Mouse (Mus musculus): ENCODE data around the gene Atp13a2.

Atp13a2 gene

DNA sequence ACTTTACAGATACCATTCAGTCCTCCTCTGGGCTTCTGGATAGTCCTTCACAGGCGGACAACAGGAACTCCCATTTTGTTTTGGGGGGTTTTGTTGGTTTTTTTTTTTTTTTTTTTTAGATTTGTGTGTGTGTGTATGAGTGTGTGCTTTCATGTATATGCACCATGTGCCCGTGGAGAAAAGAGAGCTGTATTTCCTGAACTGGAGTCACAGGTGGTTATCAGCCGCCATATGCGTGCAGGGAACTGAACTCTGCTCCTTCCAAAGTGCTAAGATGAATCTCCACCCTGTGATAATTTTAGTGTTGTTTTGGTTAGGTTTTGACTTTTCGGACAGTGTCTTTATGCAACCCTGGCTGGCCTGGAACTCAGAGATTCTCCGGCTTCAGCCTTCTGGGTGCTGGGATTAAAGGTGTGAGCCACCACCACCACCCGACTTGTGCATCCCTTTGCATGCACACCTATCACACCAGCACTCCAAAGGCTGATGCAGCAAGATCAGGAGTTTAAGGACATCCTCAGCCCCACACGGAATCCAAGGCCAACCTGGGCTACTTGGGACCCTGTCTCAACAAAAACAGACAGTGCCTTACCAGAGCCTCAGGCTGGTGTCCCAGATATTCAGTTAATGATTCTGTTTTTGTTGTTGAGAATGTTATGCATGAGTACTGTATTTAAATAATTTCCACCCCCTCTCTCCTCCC lies 24.3 kb upstream of the Atp13a2 start:
- no peak for DNase-seq

DNA sequence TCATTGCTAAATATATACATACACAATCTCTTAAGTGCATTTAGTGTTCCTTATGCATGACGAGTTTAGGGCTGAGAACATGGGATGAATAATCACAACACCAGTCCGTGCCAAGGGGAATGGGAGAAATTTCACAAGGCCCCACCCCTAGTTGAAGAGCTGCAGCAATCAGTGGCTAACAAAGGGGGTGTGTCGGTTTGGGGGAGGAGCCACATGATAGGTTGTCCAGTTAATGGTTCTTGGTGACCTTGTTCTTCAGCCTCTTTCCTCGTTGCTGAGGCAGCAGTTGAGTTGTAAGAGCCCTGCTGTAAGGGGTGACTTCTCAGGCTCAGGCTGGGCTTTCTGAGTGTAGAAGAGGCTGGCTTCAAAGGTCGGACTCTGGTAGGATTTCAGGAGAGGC lies 23.7 kb upstream of the Atp13a2 start:
- no peak for DNase-seq

DNA sequence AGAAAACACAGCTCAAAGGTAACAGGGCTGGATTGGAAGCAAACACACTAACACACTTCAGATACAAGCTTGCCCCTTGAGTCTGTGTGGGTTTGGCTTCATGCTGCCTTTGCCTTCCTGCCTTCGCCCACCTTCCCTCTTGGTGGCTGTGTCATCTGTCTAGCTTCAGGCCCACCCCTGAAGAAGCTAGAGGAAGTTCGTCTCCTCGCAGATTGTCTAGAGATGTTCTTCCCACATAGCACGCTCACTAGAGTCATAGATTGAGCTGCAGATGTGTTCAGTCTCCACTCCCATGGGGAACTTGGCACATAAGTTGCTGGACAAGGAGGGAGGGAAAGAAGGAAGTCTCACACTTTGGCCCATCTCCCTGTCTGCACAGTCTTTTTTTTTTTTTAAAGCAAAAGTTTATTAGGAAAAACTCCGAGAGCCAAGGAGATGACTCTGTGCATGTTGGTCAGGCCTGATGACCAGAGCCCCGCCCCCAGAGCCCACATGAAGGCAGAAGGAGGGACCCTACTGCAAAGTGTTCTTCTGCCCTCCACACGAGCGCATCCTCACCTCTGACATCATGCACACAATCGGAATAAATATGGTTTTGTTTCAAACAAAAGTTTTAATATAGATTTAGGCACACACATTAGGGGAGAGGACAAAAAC lies 22.6 kb upstream of the Atp13a2 start:
- no peak for DNase-seq

DNA sequence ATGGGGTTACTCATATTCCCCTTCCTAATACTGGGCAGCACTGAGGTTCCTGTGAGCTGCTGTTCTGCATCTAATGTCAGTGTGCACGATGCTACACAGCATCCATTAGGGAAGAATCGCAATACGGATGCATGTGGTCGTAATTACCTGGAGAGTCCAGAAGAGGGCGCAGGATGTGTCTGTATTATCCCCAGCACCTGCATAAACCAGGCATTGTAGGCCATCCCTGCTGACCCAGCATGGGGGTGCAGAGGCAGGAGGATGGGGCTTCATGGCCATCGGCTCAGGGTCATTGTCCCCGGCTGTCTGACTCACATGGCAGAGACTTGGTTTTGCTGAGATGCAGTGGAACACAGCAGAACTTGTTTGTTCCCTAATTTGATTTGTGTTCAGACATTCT lies 22.1 kb upstream of the Atp13a2 start:
- peak; percentile 78 to 84 for DNase-seq

DNA sequence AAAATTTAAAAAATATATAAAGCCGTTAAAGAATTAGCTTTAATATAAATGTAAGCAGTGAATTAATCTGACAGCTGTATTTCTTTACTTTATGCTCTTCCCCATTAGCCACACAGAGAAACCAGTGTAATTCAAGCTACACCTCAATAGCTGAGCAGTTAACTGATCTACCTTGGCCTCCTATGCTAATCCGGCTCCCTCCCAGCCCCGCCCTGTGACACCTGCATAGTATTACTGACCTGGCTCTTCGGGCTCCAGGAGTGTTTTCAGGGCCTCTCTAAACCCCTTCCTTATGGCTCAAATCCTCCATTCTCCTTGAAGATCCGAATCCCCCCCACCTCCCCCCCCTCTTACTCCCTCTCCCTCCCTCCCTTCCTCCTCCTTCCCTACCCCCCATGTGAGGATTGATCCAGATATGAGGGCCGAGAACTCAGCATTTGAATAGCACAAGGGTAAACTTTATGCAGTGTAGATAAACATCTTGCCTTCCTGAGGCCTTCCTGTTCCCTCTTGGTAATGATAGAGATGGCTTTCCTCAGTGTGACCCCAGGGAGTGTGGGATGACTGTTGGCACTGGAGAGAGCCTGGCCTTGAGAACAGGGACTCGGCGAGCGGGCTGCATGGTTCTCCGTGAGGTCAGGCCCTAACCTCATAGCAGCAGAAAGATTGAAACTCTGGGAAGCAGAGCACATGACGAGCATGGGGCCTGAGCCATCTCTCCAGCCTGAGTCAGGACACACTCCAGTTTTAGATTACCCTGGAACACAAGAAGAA lies 19.1 kb upstream of the Atp13a2 start:
- DNase-seq: no peak

DNA sequence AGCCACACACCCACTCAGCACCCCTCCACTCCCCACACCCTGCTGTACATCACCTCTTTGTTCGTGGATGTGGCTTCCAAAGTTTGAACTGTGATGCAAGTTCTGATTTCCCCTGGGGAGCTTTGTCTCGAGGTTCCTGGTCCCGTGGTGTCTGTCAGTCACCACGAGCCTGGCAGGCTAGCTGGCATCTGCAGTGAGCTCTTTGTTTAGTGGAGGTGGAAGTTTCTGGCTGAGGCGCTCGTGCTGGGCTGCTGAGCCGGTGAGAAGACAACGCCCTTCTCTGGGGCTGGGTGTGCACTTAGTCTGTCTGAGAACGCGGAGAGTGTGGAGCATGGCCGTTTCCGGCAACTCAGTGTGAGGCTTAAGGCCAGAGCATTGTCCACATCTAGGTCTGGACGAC lies 15.0 kb upstream of the Atp13a2 start:
- DNase-seq: no peak

DNA sequence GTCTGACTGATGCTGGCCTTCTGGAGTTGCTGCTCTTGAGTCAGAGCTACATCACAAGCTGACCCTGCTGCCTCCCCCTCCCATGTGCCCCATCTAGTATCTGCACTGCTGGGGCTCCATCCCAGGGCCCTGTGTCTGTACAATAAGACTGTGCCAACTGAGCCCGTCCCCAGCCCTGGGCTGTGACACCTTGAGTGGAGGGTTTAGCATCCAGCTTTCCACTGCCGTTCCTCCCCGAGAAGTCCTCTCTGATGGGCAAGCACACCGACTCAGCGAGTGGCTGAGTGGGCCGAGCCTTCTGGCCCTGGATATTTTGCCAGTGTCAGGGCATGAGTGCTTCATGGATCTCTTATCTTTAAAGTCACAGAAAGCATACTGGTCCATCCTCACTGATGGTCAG lies 12.3 kb upstream of the Atp13a2 start:
- DNase-seq: no peak

DNA sequence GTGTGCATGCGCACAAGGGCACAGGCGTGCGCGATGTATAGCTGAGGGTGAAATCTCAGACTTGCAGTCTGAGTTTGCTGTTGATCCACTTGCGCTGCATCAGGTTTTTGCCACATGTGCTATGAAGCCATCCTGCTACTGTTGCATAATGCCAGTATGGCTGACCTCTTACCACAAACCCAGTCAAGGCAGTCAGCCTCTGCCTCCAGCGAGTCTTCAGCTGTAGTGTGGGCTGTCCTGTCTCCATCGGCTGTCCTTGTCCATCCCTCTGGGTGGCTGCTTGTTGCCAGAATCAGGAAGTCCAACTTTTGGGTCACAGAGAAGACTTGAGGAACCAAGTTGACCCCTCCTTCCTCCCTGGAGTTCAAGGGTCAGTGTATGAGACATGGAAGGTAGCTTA lies 11.3 kb upstream of the Atp13a2 start:
- no peak for DNase-seq

DNA sequence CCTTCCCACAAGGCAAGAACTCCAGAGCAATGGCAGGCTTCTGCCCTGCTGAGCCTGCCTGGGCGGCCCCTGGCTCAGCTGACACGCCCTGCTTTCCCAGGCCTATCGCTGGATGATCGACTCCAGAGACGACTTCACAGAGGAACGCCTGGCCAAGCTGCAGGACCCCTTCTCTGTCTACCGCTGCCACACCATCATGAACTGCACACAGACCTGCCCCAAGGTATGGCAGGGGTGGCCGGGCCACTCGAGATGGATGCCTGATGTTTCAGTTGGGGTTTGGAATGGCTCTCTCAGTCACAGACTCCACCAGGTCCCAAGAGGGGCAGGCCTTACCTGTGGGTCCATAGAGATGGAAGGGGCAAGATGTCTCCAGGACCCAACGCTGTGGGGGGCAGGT lies 9.4 kb upstream of the Atp13a2 start:
- DNase-seq: no peak

DNA sequence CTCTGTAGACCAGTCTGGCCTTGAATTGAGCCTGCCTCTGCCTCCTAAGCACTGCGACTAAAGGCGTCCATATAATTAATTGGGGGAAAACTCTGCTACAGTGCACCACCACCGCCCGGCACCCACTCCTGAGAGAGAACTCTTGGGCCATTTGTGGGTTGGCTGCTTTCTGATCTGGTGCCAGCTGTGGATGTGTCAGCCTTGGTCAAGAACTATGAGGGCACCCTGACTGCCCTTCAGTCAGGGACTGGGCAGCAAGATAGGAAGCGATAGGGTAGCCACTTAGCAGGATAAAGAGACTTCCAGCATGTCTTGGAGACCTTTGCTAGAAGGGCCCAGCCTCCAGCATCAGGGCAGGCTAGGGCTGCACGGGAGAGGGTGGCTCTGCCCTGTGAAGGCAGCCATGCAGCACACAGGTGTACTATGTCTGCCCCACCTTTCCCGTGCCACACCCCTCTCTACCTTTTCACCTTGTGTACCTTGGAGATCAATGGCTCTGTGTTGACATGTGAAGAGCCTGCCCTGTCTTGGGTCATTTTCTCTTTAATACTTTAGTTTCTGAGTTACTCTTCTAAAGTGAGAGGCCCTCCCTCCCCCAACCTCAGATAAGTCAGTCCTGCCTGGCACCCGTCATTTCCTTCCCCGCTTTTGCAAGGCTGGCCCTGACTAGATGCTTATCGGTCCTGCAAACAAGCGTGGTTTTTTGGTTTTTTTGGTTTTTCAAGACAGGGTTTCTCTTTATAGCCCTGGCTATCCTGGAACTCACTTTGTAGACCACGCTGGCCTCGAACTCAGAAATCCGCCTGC lies 8.6 kb upstream of the Atp13a2 start:
- no peak for DNase-seq

DNA sequence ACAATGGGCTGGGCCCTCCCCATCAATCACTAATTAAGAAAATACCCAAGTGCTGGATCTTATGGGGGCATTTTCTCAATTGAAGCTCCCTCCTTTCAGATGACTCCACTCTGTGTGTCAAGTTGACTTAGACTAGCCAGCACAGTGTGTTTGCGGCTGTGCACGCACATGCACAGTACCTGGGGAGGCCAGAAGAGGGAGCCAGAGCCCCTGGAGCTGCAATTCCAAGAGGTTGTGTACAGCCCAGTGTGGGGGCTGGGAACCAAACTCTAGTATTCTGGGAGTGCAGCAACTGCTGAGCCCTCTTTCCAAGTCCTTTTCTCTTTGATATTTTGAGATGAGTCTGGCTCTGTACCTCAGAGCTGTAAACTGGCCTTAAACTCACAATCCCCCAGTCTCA lies 5.1 kb upstream of the Atp13a2 start:
- no peak for DNase-seq

DNA sequence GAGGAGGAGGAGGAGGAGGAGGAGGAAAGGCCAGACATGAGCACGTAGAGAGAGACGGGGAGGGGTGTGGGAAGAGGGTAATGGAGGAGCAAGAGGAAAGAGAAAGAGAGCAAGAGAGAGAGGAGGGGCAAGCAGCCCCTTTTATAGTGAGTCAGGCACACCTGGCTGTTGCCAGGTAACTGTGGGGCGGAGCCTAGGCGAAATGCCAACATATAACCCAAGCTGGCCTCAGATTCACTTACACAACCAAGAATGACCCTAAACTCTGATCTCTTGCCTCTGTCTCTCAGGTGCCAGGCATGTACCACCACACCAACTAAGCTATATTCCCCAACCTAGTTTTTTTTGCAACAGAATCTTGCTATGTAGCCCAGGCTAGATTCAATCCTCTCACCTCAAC lies 3.9 kb upstream of the Atp13a2 start:
- no peak for DNase-seq

DNA sequence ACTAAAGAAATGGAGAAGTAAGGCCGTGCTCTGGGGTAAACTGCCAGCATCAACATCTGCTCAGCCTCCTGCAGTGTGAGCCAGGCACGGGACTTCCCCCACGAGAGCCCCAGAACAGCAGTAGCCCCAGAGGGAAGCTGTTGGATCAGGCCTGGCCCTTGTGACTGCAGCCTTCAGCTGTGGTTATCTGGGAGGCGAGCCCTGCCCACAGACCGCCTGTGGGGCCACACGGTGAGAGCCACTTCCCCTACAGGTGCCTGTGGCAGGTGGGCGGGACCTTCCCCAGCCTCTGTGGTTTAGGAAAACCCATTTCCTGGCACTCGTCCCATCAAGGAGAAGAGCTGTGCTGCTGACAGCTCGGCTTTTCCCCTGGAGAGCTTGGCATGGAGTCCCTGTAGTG lies 3.2 kb upstream of the Atp13a2 start:
- no peak for DNase-seq

DNA sequence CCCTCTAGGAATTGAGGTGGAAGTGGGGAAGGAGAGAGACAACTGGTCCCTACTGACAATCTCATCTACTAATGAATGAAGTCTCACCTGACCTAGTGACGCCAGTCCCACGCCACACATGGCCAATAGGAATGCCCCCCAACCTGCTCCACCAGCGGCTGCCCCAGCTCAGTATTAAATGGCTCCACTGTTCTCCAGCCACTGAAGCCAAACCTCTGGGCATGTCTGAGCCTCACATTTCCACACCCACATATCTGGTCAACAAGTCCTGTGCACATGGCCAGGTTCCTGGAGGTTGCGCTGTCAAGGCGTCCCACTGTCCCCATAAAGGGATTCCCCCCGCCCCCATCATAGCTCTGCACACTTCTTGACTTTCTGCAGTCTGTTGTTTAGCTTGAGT lies 2.1 kb upstream of the Atp13a2 start:
- no peak for DNase-seq

DNA sequence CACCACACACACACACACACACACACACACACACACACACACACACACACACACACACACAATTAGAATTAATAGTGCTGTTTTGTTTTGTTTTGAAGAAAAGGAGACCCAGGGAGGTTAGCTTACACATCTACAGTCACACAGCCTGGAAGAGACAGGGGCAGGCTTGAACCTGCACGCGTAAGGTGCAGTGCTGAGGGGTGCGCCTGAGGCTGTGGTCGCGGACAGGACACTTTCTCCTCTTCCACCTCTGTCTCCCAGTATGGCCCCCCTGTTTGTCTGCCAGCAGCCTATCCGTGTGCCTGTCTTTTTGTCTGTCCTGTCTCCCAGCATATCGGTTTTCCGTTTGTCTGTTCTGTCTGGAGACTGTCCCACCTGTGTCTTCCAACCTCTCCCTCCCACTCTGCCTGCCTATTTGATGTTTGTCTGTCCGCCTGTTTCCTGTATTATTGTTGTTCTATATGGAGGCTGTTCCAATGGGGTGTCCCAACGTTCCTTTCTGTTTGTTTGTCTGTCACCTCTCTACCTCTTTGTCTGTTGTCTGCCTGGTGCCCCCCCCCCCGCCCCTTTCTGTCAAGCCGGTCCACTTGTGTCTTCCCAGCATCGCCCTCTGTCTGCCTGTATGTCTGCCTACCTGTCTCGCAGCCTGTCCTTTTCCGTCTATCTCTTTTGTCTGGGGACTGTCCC lies 506 bp upstream of the Atp13a2 start:
- no peak for DNase-seq

DNA sequence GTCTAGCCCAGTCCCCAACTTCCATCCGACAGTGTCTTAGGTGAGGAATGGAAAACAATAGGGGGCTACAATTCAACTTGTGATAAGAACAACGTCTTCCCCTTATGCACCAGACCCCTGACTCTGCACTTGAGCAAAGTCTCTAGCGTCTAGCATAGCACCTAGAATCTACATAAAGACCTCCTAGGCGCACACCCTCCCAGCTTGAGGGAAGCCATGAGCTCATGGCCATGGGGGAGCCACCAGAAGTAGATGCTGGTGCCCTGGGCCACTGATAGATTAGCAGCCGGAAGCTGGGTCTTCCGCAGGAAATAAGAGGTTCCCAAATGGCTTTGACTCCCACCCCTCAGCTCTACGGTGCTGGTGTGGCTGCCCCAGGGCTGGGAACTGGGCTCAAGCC lies 803 bp downstream of the Atp13a2 start:
- no peak for DNase-seq

DNA sequence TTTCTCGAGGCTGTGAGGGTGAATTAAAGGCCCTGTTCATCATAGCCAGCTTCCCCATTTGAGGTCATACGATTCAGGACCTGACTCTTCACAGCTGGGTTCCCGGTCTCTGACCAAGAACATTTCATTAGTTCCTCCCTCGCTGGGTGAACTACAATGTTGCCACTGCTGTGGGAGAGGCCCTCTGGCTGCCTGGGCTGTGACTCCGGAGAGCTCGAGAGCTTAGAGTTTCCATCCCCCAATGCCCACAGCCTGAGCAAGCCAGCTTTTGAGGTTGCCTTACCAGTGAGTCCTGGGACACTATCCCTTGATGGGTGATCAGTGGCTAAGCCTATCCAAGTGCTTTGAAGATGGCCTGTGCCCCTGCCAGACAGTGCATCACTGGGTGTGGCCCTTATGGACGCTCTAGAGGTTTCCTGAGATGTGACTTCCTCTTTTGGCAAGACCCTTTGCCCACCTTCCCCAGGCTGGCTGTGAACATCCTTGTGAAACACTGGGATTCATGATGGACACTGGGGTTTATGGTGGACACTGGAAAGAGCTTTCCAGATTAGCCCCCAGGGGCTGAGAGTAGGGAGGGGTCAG lies 2.1 kb downstream of the Atp13a2 start:
- DNase-seq: no peak

DNA sequence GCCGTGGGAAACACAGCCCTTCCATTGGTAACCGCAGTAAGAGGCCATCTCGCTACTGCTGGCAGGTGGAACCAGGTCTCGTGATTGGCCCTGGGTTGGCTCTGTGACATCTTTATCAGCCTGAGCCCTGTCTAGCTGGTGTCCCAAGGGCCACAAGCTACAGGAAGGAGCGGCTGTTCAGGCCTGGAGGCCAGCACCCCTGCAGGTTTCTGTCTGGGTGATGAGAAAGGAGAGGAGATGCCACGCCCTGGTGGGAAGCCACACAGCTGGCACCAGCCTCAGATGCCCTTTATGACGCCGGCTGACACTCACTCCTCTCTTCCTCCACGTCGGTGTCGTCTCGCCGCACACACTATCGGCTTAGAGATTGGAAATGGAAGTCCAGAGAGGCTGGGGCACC lies 2.8 kb downstream of the Atp13a2 start:
- no peak for DNase-seq

DNA sequence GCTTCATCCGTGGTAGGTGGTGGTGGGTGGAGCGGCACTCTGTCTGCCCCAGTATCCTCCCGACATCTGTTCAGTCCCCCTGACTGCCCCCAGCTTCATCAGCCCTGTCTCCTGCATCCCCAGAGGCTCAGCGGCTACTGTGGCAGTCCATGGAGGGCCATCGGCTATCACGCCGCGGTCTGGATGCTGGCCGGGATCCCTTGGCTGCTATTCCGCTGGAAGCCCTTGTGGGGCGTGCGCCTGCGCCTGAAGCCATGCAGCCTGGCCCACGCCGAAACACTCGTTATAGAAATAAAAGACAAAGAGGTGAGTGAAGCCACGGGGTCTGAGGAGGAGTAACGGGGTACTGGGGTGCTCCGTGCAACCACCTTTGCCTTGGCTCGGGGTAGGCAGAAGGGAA lies 5.5 kb downstream of the Atp13a2 start:
- DNase-seq: peak; percentile 48 to 68

DNA sequence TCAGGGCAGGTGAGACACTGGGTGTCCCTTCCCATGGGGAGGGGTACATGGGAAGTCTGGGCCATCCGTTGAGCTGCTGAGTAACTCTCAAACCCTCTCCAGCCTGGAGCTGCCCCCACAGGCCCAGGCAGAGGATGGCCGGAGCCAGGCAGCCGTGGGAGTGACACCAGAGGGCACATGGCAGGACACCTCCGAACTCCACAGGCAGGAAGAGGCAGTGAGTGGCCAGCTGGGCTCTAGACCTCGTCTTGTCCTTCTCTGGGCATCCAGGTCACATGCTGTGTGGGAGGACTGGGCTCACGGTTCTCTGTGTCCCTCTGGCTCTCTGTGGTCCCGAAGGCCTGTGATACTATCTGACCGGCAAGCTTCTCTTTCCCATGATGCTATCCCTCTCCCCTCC lies 7.2 kb downstream of the Atp13a2 start:
- DNase-seq: no peak

DNA sequence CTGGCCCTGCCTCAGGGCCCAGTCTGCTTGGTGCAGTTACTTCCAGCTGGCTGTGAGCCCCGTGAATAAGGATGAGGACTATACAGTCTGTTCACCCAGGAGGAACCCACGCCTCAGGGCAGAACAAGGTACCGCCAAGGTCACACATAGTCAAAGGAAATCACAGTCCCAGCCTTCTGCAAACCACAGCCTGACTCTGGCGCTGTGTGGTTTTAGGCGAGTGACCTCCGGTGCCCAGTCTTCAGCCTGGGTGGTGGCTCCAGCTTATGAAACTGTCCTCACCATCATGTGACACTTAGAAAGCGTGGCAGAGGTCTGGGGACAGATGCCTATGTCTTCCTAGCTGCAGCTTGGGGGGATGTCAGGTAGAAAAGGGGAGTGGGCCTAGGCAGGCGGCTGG lies 9.1 kb downstream of the Atp13a2 start:
- no peak for DNase-seq

DNA sequence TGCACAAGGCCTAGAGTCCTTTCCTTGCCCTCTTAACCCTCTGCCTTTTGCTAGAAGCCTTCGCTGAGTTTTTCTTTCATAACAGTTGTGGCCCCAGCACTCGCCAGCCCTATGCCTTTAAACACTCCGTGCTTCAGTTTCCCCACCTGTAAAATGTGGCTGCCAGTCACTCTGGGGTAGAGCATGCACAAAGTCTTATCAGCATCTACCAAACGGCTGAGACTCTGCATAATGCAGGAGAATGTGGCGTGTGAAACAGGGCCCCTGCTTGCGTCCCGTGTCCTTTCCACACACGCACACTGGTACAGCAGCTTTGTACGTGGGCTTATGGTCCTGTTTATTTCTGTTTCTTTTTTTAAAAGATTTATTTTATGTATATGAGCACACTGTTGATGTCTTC lies 10.1 kb downstream of the Atp13a2 start:
- DNase-seq: no peak
